Mouse (Mus musculus) MEL (cell line): ENCODE measurements around the gene Kcnd3. TPM values are rescaled to one million over a fixed set of nuclear protein-coding genes. Genes with fewer than 3 reads are reported as not detected.

ENCODE experiments used
- DNase-seq: peaks from one replicate; pipeline ENCODE4 v3.0.0; 2011; ENCODE audit warnings: low read depth, low spot score
- H3K27ac ChIP-seq: 2 replicates; pipeline ENCODE4 v1.5.1; 2012; ENCODE audit warnings: low read depth, mild to moderate bottlenecking, control low read depth, low read length, moderate library complexity; ENCODE audit not compliant: control insufficient read depth
- H3K27me3 ChIP-seq, 2 experiments: fragments of 150-350 bp in 1 of 2; sonication (generic) in 1 of 2; 2 replicates each; pipeline ENCODE4 v1.6.1; 2012; ENCODE audit warnings: low read length in 2 of 2, mild to moderate bottlenecking in 2 of 2, improper control_type of control experiment in 1 of 2, moderate library complexity in 1 of 2; ENCODE audit not compliant: insufficient read depth in 2 of 2, control insufficient read depth in 1 of 2
- H3K36me3 ChIP-seq, 2 experiments: 2 replicates each; pipeline ENCODE4 v1.6.1; 2012 to 2014; ENCODE audit warnings: low read length in 2 of 2, improper control_type of control experiment in 1 of 2, inconsistent platforms in 1 of 2, mild to moderate bottlenecking in 1 of 2; ENCODE audit not compliant: insufficient read depth in 2 of 2, control insufficient read depth in 1 of 2
- H3K4me1 ChIP-seq, 2 experiments: fragments of 150-350 bp in 1 of 2; sonication (generic) in 1 of 2; 2 replicates each; pipeline ENCODE4 v1.6.1; 2012; ENCODE audit warnings: low read length in 2 of 2, improper control_type of control experiment in 1 of 2, mild to moderate bottlenecking in 1 of 2; ENCODE audit not compliant: insufficient read depth in 2 of 2, control insufficient read depth in 1 of 2
- H3K4me3 ChIP-seq, 2 experiments: fragments of 150-350 bp in 1 of 2; sonication (generic) in 1 of 2; 2 replicates each; pipeline ENCODE4 v1.5.1; 2012; ENCODE audit warnings: low read depth in 2 of 2, low read length in 2 of 2, mild to moderate bottlenecking in 2 of 2, moderate library complexity in 2 of 2, control low read depth in 1 of 2, improper control_type of control experiment in 1 of 2; ENCODE audit not compliant: control insufficient read depth in 1 of 2, insufficient read depth in 1 of 2
- H3K79me2 ChIP-seq: 2 replicates; pipeline ENCODE4 v1.6.1; 2012; ENCODE audit warnings: mild to moderate bottlenecking, low read length, moderate library complexity; ENCODE audit not compliant: control insufficient read depth, poor library complexity, insufficient read depth
- H3K9ac ChIP-seq: 2 replicates; pipeline ENCODE4 v1.6.1; 2012; ENCODE audit warnings: low read depth, mild to moderate bottlenecking, control low read depth, low read length, moderate library complexity; ENCODE audit not compliant: control insufficient read depth, poor library complexity, severe bottlenecking
- H3K9me3 ChIP-seq: fragments of 150-350 bp; sonication (generic); replicated peaks from 2 replicates; pipeline ENCODE4 v1.6.1; 2012; ENCODE audit warnings: mild to moderate bottlenecking, low read length, improper control_type of control experiment, moderate library complexity; ENCODE audit not compliant: insufficient read depth
- BHLHE40 ChIP-seq: IDR thresholded peaks from 2 replicates; pipeline ENCODE4 v1.6.1; 2012; ENCODE audit warnings: low read depth, mild to moderate bottlenecking, inconsistent platforms, low read length, improper control_type of control experiment, borderline replicate concordance
- CHD1 ChIP-seq: IDR thresholded peaks from 2 replicates; pipeline ENCODE4 v1.6.1; 2012; ENCODE audit warnings: low read depth, mild to moderate bottlenecking, inconsistent platforms, low read length, improper control_type of control experiment
- CHD2 ChIP-seq: IDR thresholded peaks from 2 replicates; pipeline ENCODE4 v1.6.1; 2011; ENCODE audit warnings: low read length, improper control_type of control experiment
- E2F4 ChIP-seq: IDR thresholded peaks from 2 replicates; pipeline ENCODE4 v1.6.1; 2011; ENCODE audit warnings: low read depth, low read length, improper control_type of control experiment, borderline replicate concordance
- HCFC1 ChIP-seq: IDR thresholded peaks from 2 replicates; pipeline ENCODE4 v1.6.1; 2012; ENCODE audit warnings: low read depth, mild to moderate bottlenecking, inconsistent platforms, low read length, improper control_type of control experiment, moderate library complexity
- MAFK ChIP-seq: IDR thresholded peaks from 2 replicates; pipeline ENCODE4 v1.6.1; 2011; ENCODE audit warnings: low read depth, mild to moderate bottlenecking, low read length, improper control_type of control experiment, borderline replicate concordance
- MAX ChIP-seq: IDR thresholded peaks from 2 replicates; pipeline ENCODE4 v1.6.1; 2011; ENCODE audit warnings: low read length, improper control_type of control experiment
- MAZ ChIP-seq: IDR thresholded peaks from 2 replicates; pipeline ENCODE4 v1.6.1; 2012; ENCODE audit warnings: low read depth, mild to moderate bottlenecking, inconsistent platforms, low read length, improper control_type of control experiment
- POLR2AphosphoS2 ChIP-seq: IDR thresholded peaks from 2 replicates; pipeline ENCODE4 v1.6.1; 2011; ENCODE audit warnings: low read length, improper control_type of control experiment
- RAD21 ChIP-seq: IDR thresholded peaks from 2 replicates; pipeline ENCODE4 v1.6.1; 2011; ENCODE audit warnings: mild to moderate bottlenecking, low read depth, low read length, improper control_type of control experiment
- SIN3A ChIP-seq: IDR thresholded peaks from 2 replicates; pipeline ENCODE4 v1.6.1; 2012; ENCODE audit warnings: low read length, improper control_type of control experiment, inconsistent platforms
- TCF12 ChIP-seq: IDR thresholded peaks from 2 replicates; pipeline ENCODE4 v1.6.1; 2014; ENCODE audit warnings: low read depth, mild to moderate bottlenecking, inconsistent platforms, low read length, improper control_type of control experiment, moderate library complexity
- USF1 ChIP-seq: IDR thresholded peaks from 2 replicates; pipeline ENCODE4 v1.6.1; 2014; ENCODE audit warnings: low read depth, mild to moderate bottlenecking, inconsistent platforms, low read length, improper control_type of control experiment, moderate library complexity
- USF2 ChIP-seq, 2 experiments: IDR thresholded peaks; 2 replicates each; pipeline ENCODE4 v1.6.1; 2011 to 2012; ENCODE audit warnings: improper control_type of control experiment in 2 of 2, low read length in 2 of 2, borderline replicate concordance in 1 of 2, inconsistent platforms in 1 of 2, low read depth in 1 of 2, mild to moderate bottlenecking in 1 of 2; ENCODE audit not compliant: insufficient read depth in 1 of 2
- ZMIZ1 ChIP-seq: IDR thresholded peaks from 2 replicates; pipeline ENCODE4 v1.6.1; 2012; ENCODE audit warnings: low read depth, mild to moderate bottlenecking, inconsistent platforms, low read length, improper control_type of control experiment, moderate library complexity
- ZNF384 ChIP-seq: IDR thresholded peaks from 2 replicates; pipeline ENCODE4 v1.6.1; 2012; ENCODE audit warnings: low read depth, mild to moderate bottlenecking, inconsistent platforms, low read length, improper control_type of control experiment
- polyA plus RNA-seq, 2 experiments: library from polyadenylated mRNA; stranded (reverse) in 1 of 2; unstranded in 1 of 2; fragments of >175 nt in 1 of 2; fragments of >200 nt in 1 of 2; gene quantifications; 2 replicates each; pipeline versions ENCODE4 v1.2.1 to v1.2.4; 2012; ENCODE audit warnings: low replicate concordance in 2 of 2, low read depth in 1 of 2; ENCODE audit not compliant: insufficient read length in 2 of 2, insufficient read depth in 1 of 2, missing spikeins in 1 of 2
- total RNA-seq: library from RNA; depleted of rRNA; stranded (reverse); fragments of 300-350 nt; gene quantifications from 2 replicates; pipeline ENCODE4 v1.2.3, GENCODE M21; 2012

The Kcnd3 gene
- total and polyA plus RNA-seq, 3 experiments, result 0.01 TPM; not detected in 2

DNA sequence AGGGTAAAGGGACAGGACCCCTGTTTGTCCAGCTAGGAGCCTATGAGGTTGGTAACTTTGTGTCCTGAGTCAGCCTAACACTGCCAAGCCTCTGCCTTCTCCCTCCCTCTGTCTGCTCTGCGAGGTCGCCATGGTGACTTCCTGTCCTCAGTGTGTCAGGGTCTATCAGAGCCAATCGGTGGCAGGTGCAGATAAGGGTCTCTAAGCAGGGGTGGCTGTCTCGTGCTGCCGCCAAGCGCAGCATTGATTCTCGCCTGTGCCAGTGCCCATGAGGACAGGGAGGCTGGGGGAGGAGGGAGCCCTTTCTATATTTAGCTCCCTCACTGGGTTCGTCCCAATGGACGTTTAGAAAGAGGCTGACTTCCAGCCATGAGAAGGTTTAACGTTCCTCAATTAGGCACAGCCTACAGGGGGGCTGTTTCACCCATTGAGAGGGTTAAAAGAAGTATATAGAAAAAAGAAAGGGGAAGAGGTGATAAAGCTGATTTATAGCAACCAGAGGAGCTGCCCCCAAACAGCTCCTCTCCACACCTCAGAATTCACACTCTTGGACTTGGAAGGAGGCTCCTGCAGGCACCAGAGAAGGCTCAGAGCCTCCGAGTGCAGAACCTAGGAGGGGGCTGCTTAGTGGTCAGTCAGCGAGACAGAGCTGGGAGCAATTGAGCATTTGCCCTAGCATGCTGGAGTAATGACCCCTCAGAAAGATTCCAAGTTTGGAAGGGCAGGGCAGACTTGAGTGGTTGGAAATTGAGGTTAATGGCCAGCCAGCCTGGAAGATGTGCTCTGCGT is 86.9 kb downstream of the Kcnd3 start:
- H3K27me3 ChIP-seq, result no peaks in the 10 kb centered on the region
- TF ChIP-seq USF2 (IDR thresholded peaks at IDR 0.05; ENCODE audit: borderline replicate concordance in 1 of 2, insufficient read depth in 1 of 2, low read depth in 1 of 2, low read length in 2 of 2) (no peak), MAX (no peak), POLR2AphosphoS2 (no peak), ZMIZ1 (no peak), CHD2 (no peak), RAD21 (no peak), BHLHE40 (no peak)
- no peak for DNase-seq
- no peak overlapping the region for H3K9ac ChIP-seq
- no peaks in the 10 kb centered on the region for H3K36me3 ChIP-seq
- no peaks in the 10 kb centered on the region for H3K4me1 ChIP-seq
- H3K27ac ChIP-seq, result no peak overlapping the region
- H3K79me2 ChIP-seq, result no peaks in the 10 kb centered on the region
- no peaks in the 10 kb centered on the region for H3K9me3 ChIP-seq
- no peak overlapping the region for H3K4me3 ChIP-seq

DNA sequence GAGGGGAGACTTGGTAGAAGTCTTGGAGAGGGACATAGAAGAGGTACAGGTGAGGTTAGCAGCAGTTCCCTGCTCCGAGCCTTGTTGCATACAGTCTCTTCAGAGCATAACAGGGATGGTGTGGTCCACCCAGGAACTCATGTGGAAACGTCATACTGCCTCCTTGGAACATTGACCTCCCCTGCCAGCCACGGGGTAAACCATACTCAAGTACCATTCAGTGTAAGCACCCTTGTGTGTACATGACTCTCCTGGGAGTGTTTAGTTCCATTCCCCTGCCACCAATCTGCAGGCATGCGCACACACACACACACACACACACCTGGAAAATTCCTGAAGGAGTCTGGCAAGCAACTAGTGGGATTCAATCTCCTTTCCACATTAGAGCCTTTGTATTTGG is 90.6 kb downstream of the Kcnd3 start:
- DNase-seq, result no peak
- H3K36me3 ChIP-seq, result no peaks in the 10 kb centered on the region
- no peak overlapping the region for H3K4me3 ChIP-seq
- no peaks in the 10 kb centered on the region for H3K79me2 ChIP-seq
- no peak overlapping the region for H3K27ac ChIP-seq
- H3K27me3 ChIP-seq, result no peaks in the 10 kb centered on the region
- TF ChIP-seq HCFC1 (no peak), MAZ (no peak), ZNF384 (no peak), CHD2 (no peak), E2F4 (no peak), CHD1 (no peak), USF1 (no peak), TCF12 (no peak), SIN3A (no peak), ZMIZ1 (no peak), MAFK (no peak)
- H3K4me1 ChIP-seq, result no peaks in the 10 kb centered on the region
- no peaks in the 10 kb centered on the region for H3K9me3 ChIP-seq
- no peak overlapping the region for H3K9ac ChIP-seq
